Mouse (Mus musculus): ENCODE data around the gene Tent5a. TPM values are rescaled to one million over a fixed set of nuclear protein-coding genes. Genes with fewer than 3 reads are reported as not detected.

The Tent5a gene
- polyA plus RNA-seq, 1 experiment from 2014 or later = 2.4 TPM

- H3K9me3 ChIP-seq (replicated peaks; ENCODE audit: control insufficient read depth, low read length) = no peaks in the 10 kb centered on the region
- no peaks in the 10 kb centered on the region for H3K4me1 ChIP-seq (ENCODE audit: control insufficient read depth, insufficient read depth, low read length)
- no peak overlapping the region for H3K4me3 ChIP-seq (ENCODE audit: low read depth, low read length)
- H3K4me2 ChIP-seq (ENCODE audit: low read depth, low read length) = no peak overlapping the region
- H3K9ac ChIP-seq (replicated peaks; ENCODE audit: low read length) = no peak overlapping the region
- ATAC-seq (replicated peaks; ENCODE audit: insufficient number of reproducible peaks, low FRiP score, low TSS enrichment, low read depth) = no peak
- H3K27ac ChIP-seq (replicated peaks; ENCODE audit: low read depth, low read length) = no peak overlapping the region
- no peaks in the 10 kb centered on the region for H3K36me3 ChIP-seq (replicated peaks; ENCODE audit: control insufficient read depth, insufficient read depth, low read depth, low read length)
- DNase-seq (ENCODE audit: low spot score) = no peak
- 82% methylated on average over 10 of the region's 10 CpGs for WGBS
- no peaks in the 10 kb centered on the region for H3K27me3 ChIP-seq (ENCODE audit: control insufficient read depth, insufficient read depth, low read length)
Measured at GRCm38 (mm10) chr9:85347823-85348523, 20.8 kb upstream of the Tent5a start.

GRCm38 (mm10) chr9:85342892-85343785 lies 16.0 kb upstream of the Tent5a start:
- ATAC-seq (replicated peaks; ENCODE audit: insufficient number of reproducible peaks, low FRiP score, low TSS enrichment, low read depth) = no peak

GRCm38 (mm10) chr9:85340303-85340702 lies 13.2 kb upstream of the Tent5a start:
- Histone ChIP-seq H3K4me1 (ENCODE audit: control insufficient read depth, insufficient read depth, low read length) (no peaks in the 10 kb centered on the region), H3K27ac (replicated peaks; ENCODE audit: low read depth, low read length) (no peak overlapping the region), H3K9me3 (replicated peaks; ENCODE audit: control insufficient read depth, low read length) (no peaks in the 10 kb centered on the region), H3K27me3 (ENCODE audit: control insufficient read depth, insufficient read depth, low read length) (no peaks in the 10 kb centered on the region), H3K4me3 (ENCODE audit: low read depth, low read length) (no peak overlapping the region), H3K9ac (replicated peaks; ENCODE audit: low read length) (no peak overlapping the region), H3K36me3 (replicated peaks; ENCODE audit: control insufficient read depth, insufficient read depth, low read depth, low read length) (no peaks in the 10 kb centered on the region), H3K4me2 (ENCODE audit: low read depth, low read length) (no peak overlapping the region)
- 54% methylated on average over 3 of the region's 3 CpGs for WGBS
- ATAC-seq (replicated peaks; ENCODE audit: insufficient number of reproducible peaks, low FRiP score, low TSS enrichment, low read depth) (no peak), DNase-seq (ENCODE audit: low spot score) (no peak)

More at GRCm38 (mm10) chr9:85342892-85343785, 16.0 kb upstream of the Tent5a start:
- H3K27ac ChIP-seq (replicated peaks; ENCODE audit: low read depth, low read length) = no peak overlapping the region
- no peak overlapping the region for H3K4me2 ChIP-seq (ENCODE audit: low read depth, low read length)
- H3K27me3 ChIP-seq (ENCODE audit: control insufficient read depth, insufficient read depth, low read length) = no peaks in the 10 kb centered on the region
- no peak for DNase-seq (ENCODE audit: low spot score)
- H3K4me1 ChIP-seq (ENCODE audit: control insufficient read depth, insufficient read depth, low read length) = no peaks in the 10 kb centered on the region
- no peak overlapping the region for H3K9ac ChIP-seq (replicated peaks; ENCODE audit: low read length)
- no peaks in the 10 kb centered on the region for H3K9me3 ChIP-seq (replicated peaks; ENCODE audit: control insufficient read depth, low read length)
- H3K36me3 ChIP-seq (replicated peaks; ENCODE audit: control insufficient read depth, insufficient read depth, low read depth, low read length) = no peaks in the 10 kb centered on the region
- no peak overlapping the region for H3K4me3 ChIP-seq (ENCODE audit: low read depth, low read length)
- 86% methylated on average over 8 of the region's 8 CpGs for WGBS

- Histone ChIP-seq H3K4me3 (ENCODE audit: low read depth, low read length) (no peak overlapping the region), H3K4me1 (ENCODE audit: control insufficient read depth, insufficient read depth, low read length) (no peaks in the 10 kb centered on the region), H3K36me3 (replicated peaks; ENCODE audit: control insufficient read depth, insufficient read depth, low read depth, low read length) (no peaks in the 10 kb centered on the region), H3K9me3 (replicated peaks; ENCODE audit: control insufficient read depth, low read length) (no peaks in the 10 kb centered on the region), H3K27me3 (ENCODE audit: control insufficient read depth, insufficient read depth, low read length) (no peaks in the 10 kb centered on the region), H3K9ac (replicated peaks; ENCODE audit: low read length) (no peak overlapping the region), H3K27ac (replicated peaks; ENCODE audit: low read depth, low read length) (no peak overlapping the region), H3K4me2 (ENCODE audit: low read depth, low read length) (no peak overlapping the region)
- ATAC-seq (replicated peaks; ENCODE audit: insufficient number of reproducible peaks, low FRiP score, low TSS enrichment, low read depth) (no peak), DNase-seq (ENCODE audit: low spot score) (no peak)
- WGBS = 85% methylated on average over 7 of the region's 7 CpGs
Measured at GRCm38 (mm10) chr9:85336046-85336445, 8.9 kb upstream of the Tent5a start.

GRCm38 (mm10) chr9:85331521-85331920 lies 4.4 kb upstream of the Tent5a start:
- H3K9ac ChIP-seq (replicated peaks; ENCODE audit: low read length) = no peak overlapping the region
- no peaks in the 10 kb centered on the region for H3K4me1 ChIP-seq (ENCODE audit: control insufficient read depth, insufficient read depth, low read length)
- ATAC-seq (replicated peaks; ENCODE audit: insufficient number of reproducible peaks, low FRiP score, low TSS enrichment, low read depth) (no peak), DNase-seq (ENCODE audit: low spot score) (no peak)
- 70% methylated on average over 2 of the region's 2 CpGs for WGBS
- no peak overlapping the region for H3K4me2 ChIP-seq (ENCODE audit: low read depth, low read length)
- H3K27me3 ChIP-seq (ENCODE audit: control insufficient read depth, insufficient read depth, low read length) = peaks cover 3% of the 10 kb centered on the region; the same call in 1 of the 2 replicates
- H3K27ac ChIP-seq (replicated peaks; ENCODE audit: low read depth, low read length) = no peak overlapping the region
- no peak overlapping the region for H3K4me3 ChIP-seq (ENCODE audit: low read depth, low read length)
- no peaks in the 10 kb centered on the region for H3K36me3 ChIP-seq (replicated peaks; ENCODE audit: control insufficient read depth, insufficient read depth, low read depth, low read length)
- H3K9me3 ChIP-seq (replicated peaks; ENCODE audit: control insufficient read depth, low read length) = no peaks in the 10 kb centered on the region

- no peak overlapping the region for H3K27ac ChIP-seq (replicated peaks; ENCODE audit: low read depth, low read length)
- ATAC-seq (replicated peaks; ENCODE audit: insufficient number of reproducible peaks, low FRiP score, low TSS enrichment, low read depth) = peak; percentile 24; the same call in 1 of the 2 replicates
- peak; percentile 87 for DNase-seq (ENCODE audit: low spot score)
- H3K9ac ChIP-seq (replicated peaks; ENCODE audit: low read length) = peak overlapping the region; percentile 46
- 2% methylated on average over 16 of the region's 16 CpGs for WGBS
- H3K36me3 ChIP-seq (replicated peaks; ENCODE audit: control insufficient read depth, insufficient read depth, low read depth, low read length) = no peaks in the 10 kb centered on the region
- H3K4me3 ChIP-seq (ENCODE audit: low read depth, low read length) = peak overlapping the region; percentile 70
- no peaks in the 10 kb centered on the region for H3K4me1 ChIP-seq (ENCODE audit: control insufficient read depth, insufficient read depth, low read length)
- H3K4me2 ChIP-seq (ENCODE audit: low read depth, low read length) = peak overlapping the region; percentile 91
- H3K9me3 ChIP-seq (replicated peaks; ENCODE audit: control insufficient read depth, low read length) = no peaks in the 10 kb centered on the region
- H3K27me3 ChIP-seq (ENCODE audit: control insufficient read depth, insufficient read depth, low read length) = peaks cover 5% of the 10 kb centered on the region; the same call in 1 of the 2 replicates
Measured at GRCm38 (mm10) chr9:85328259-85328658, 1.1 kb upstream of the Tent5a start.

GRCm38 (mm10) chr9:85326292-85327241 lies 581 bp downstream of the Tent5a start:
- WGBS = under 1% methylated on average over 84 of the region's 88 CpGs
- Histone ChIP-seq H3K4me2 (ENCODE audit: low read depth, low read length) (peak overlapping the region; percentile 91), H3K27ac (replicated peaks; ENCODE audit: low read depth, low read length) (no peak overlapping the region), H3K9ac (replicated peaks; ENCODE audit: low read length) (peak overlapping the region; percentile 58), H3K36me3 (replicated peaks; ENCODE audit: control insufficient read depth, insufficient read depth, low read depth, low read length) (no peaks in the 10 kb centered on the region), H3K9me3 (replicated peaks; ENCODE audit: control insufficient read depth, low read length) (no peaks in the 10 kb centered on the region), H3K4me1 (ENCODE audit: control insufficient read depth, insufficient read depth, low read length) (no peaks in the 10 kb centered on the region), H3K4me3 (ENCODE audit: low read depth, low read length) (peak overlapping the region; percentile 70), H3K27me3 (ENCODE audit: control insufficient read depth, insufficient read depth, low read length) (peaks cover 5% of the 10 kb centered on the region; the same call in 1 of the 2 replicates)
- DNase-seq (ENCODE audit: low spot score) = peak; percentile 48
- peak; percentile 48 for ATAC-seq (replicated peaks; ENCODE audit: insufficient number of reproducible peaks, low FRiP score, low TSS enrichment, low read depth)
